Mouse (Mus musculus): Measurements from ENCODE around the gene Ube2ql1. TPM values are rescaled to one million over a fixed set of nuclear protein-coding genes. Genes with fewer than 3 reads are reported as not detected.

The Ube2ql1 gene
- polyA plus RNA-seq, 1 experiment from 2014 or later: 0.09 TPM

Other genes with a start within 250 kb of the Ube2ql1 start
- 86.6 and 89.2 TPM in 2 replicates for gene Nsun2, start 206.1 kb downstream of the Ube2ql1 start, polyA plus RNA-seq (2015; fragmentation: Nextera tagmentation; extraction: Ambion mirVana)
- gene Tent4a, start 205.3 kb downstream of the Ube2ql1 start, polyA plus RNA-seq (2015; fragmentation: Nextera tagmentation; extraction: Ambion mirVana): 5.0 and 5.1 TPM in 2 replicates
- gene Srd5a1, start 128.4 kb downstream of the Ube2ql1 start, polyA plus RNA-seq (2015; fragmentation: Nextera tagmentation; extraction: Ambion mirVana): 22.3 and 23.0 TPM in 2 replicates
- gene Med10, start 62.5 kb upstream of the Ube2ql1 start, polyA plus RNA-seq (2015; fragmentation: Nextera tagmentation; extraction: Ambion mirVana): 127 and 128 TPM in 2 replicates

All from lung, embryonic 16.5 days (tissue).